Mouse (Mus musculus) forebrain, embryonic 15.5 days (tissue): ENCODE measurements around the gene Gpr137. TPM values are rescaled to one million over a fixed set of nuclear protein-coding genes. Genes with fewer than 3 reads are reported as not detected.
"Not testable (repeated sequence)": the region's sequence is repeated elsewhere in the genome, so short reads cannot be mapped to it uniquely, and the experiment has no call there.

ENCODE experiments used
- ATAC-seq: fragments of 200-750 bp; cut with Nextera tagmentation; replicated peaks from 2 replicates; pipeline ENCODE4 v1.8.0; 2017; ENCODE audit warnings: mild to moderate bottlenecking, moderate TSS enrichment, moderate library complexity
- H3K27ac ChIP-seq: fragments of 300-500 bp; sonication (generic); replicated peaks from 2 replicates; pipeline ENCODE4 v1.5.1; 2015; ENCODE audit warnings: mild to moderate bottlenecking, inconsistent platforms
- H3K27me3 ChIP-seq: fragments of 300-500 bp; sonication (generic); 2 replicates; pipeline ENCODE4 v1.6.1; 2015; ENCODE audit warnings: inconsistent platforms
- H3K36me3 ChIP-seq: fragments of 300-500 bp; sonication (generic); 2 replicates; pipeline ENCODE4 v1.6.1; 2015; ENCODE audit warnings: mild to moderate bottlenecking, inconsistent platforms
- H3K4me1 ChIP-seq: fragments of 300-500 bp; sonication (generic); 2 replicates; pipeline ENCODE4 v1.6.1; 2015; ENCODE audit warnings: inconsistent platforms
- H3K4me2 ChIP-seq: fragments of 300-500 bp; sonication (generic); replicated peaks from 2 replicates; pipeline ENCODE4 v1.6.1; 2015; ENCODE audit warnings: mild to moderate bottlenecking, inconsistent platforms
- H3K4me3 ChIP-seq: fragments of 300-500 bp; sonication (generic); 2 replicates; pipeline ENCODE4 v1.5.1; 2015; ENCODE audit warnings: mild to moderate bottlenecking, inconsistent platforms
- H3K9ac ChIP-seq: fragments of 300-500 bp; sonication (generic); replicated peaks from 2 replicates; pipeline ENCODE4 v1.6.1; 2015; ENCODE audit warnings: mild to moderate bottlenecking, inconsistent platforms
- H3K9me3 ChIP-seq: fragments of 300-500 bp; sonication (generic); 2 replicates; pipeline ENCODE4 v1.6.1; 2016; ENCODE audit warnings: inconsistent platforms
- WGBS: fragments of 180-500 bp; shearing (Covaris S2); methylation state at CpG from one replicate; pipeline ENCODE4 v1.1.7; 2015; ENCODE audit warnings: mixed read lengths; 5-methylcytosine and 5-hydroxymethylcytosine counted together
- polyA plus RNA-seq: library from polyadenylated mRNA; unstranded; fragments of >200 nt; fragmentation: Nextera tagmentation; extraction: Ambion mirVana; gene quantifications from 2 replicates; pipeline ENCODE4 v1.2.1, GENCODE M21; 2015

Gene Gpr137
- polyA plus RNA-seq, 1 experiment from 2014 or later = 48.0 TPM

DNA sequence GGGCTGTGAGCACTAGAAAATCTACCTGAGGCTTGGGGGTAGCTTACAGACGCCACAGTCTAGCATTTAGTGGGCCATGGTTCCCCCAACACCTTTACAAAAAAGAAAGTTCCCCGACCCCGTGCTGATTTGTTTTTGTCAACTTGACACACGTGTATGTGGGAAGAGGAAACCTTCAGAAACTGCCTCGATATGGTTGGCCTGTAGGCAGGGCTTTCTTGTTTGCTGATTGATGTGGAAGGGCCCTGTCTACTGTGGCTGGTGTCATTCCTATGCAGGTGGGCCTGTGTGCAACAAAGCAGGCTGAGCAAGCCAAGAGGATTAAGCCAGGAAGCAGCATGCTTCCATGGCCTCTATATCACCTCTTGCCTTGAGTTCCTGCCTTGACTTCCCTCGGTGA is 29.2 kb downstream of the Gpr137 start:
- H3K4me1 ChIP-seq = peaks cover 22% of the 10 kb centered on the region
- WGBS = 92% methylated on average over 6 of the region's 6 CpGs
- no peaks in the 10 kb centered on the region for H3K27me3 ChIP-seq
- H3K9me3 ChIP-seq = no peaks in the 10 kb centered on the region
- ATAC-seq = no peak
- no peak overlapping the region for H3K9ac ChIP-seq
- H3K36me3 ChIP-seq = peaks cover 28% of the 10 kb centered on the region
- no peak overlapping the region for H3K27ac ChIP-seq
- H3K4me2 ChIP-seq = no peak overlapping the region
- no peak overlapping the region for H3K4me3 ChIP-seq

DNA sequence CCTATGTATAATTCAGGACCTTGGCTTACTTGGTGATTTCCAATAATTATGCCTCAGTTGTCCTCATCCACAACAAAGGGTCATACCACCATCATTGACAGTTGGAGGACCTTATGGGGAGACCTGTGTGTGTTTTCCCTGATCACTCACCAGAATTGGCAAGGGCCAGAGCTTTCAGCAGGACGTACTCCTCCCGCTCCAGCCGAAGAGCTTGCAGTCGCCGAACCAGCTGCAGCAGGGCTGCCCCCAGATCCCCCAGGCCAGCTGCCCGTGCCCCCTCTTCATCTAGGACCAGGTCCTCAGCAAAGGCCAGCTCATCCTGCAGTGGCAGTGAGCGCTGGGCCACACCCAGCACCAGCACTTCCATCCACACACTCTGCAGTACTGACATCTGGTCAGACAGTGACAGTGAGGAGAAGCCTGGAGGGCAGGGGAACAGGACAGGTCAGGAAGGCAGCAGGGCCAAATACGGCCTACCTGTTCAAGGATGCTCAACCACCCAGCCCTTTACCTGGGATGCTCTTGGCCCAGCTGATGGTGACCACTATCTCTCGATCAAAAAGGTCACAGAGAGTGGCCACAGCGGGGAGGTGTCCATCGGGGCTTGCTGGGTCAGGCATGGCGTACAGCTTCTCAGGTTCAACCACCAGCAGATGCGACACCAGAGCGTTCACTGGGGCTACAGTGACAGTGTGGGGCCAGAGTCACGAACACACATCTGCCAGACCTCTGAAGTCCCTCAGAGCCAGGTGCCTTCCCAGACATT is 29.9 kb downstream of the Gpr137 start:
- H3K4me3 ChIP-seq = no peak overlapping the region
- WGBS = 93% methylated on average over 15 of the region's 15 CpGs
- H3K9ac ChIP-seq = no peak overlapping the region
- peaks cover 28% of the 10 kb centered on the region for H3K36me3 ChIP-seq
- H3K4me1 ChIP-seq = peaks cover 26% of the 10 kb centered on the region
- no peaks in the 10 kb centered on the region for H3K27me3 ChIP-seq
- H3K9me3 ChIP-seq = no peaks in the 10 kb centered on the region
- no peak for ATAC-seq
- no peak overlapping the region for H3K27ac ChIP-seq
- no peak overlapping the region for H3K4me2 ChIP-seq

DNA sequence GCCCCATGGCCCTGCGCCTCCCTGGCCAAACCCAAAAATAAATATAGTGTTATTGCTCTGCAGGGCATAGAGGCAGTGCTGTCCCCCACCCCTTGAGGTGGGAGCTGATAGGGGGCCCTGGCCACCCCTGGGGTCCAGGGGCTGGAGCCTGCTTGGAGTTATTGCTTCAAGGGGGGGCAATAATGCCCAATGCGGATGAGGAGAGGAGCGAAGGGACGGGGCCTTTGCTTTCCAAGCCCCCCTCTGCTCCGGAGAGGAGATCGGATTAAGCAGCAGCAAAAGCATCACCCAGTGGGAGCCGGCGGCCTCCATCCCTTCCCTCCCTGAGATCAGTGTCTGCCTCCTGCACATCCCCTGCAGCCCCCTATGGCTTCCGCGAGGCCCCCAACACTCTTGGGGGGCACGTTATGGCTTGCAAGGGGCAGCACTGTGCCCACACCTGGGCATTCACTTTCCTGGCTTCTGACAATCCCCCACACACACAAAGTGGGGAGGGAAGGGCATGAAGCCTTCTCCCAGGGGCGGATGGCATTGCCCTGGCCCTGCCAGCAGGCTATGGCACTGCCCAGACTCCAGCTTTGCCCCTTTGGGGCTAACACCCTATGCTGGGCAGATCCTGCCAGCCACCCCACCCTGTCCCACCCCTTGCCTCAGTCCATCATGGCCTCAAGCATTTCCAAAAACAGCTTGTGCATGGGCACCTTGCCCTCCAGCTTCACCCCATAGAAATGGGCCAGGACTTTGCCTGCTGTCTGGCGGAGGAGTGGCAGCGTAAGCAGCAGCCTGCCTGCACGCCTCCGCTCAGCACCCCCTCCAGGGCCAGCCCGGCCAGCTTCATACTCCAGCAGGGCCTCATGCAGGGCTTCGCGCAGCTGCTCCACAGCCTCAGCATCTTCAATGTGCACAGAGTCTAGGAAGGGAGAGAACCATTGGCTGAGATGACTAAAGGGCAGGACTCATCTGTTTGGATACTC is 30.9 kb downstream of the Gpr137 start:
- Histone ChIP-seq H3K4me3 (peak overlapping the region; percentile 20), H3K9ac (no peak overlapping the region), H3K27ac (no peak overlapping the region), H3K4me1 (peaks cover 26% of the 10 kb centered on the region), H3K9me3 (no peaks in the 10 kb centered on the region), H3K27me3 (no peaks in the 10 kb centered on the region), H3K36me3 (peaks cover 32% of the 10 kb centered on the region), H3K4me2 (peak overlapping the region; percentile 13; the same call in 1 of the 2 replicates)
- no peak for ATAC-seq
- 75% methylated on average over 19 of the region's 19 CpGs for WGBS

DNA sequence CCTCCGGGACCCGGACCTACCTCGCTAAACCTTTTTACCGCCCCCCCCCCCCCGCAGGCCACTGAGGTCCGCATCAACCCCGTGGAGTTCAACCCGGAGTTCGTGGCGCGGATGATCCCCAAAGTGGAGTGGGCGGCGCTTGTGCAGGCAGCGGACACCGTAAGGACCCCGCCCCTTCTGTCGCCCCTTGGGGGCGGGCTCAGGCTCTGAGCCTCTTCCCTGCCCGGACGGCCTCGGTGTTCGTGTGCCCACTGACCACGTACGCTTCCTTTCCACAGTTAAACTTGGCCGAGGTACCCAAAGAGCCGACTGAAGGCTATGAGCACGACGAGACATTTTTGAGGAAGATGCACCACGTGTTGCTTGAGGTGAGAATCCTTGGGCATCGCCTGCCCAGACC is 32.0 kb downstream of the Gpr137 start:
- not testable (repeated sequence) for H3K9me3 ChIP-seq, H3K27me3 ChIP-seq
- H3K36me3 ChIP-seq = peaks cover 35% of the 10 kb centered on the region
- peak overlapping the region; percentile 97 for H3K27ac ChIP-seq
- peak overlapping the region; percentile 73 for H3K4me2 ChIP-seq
- peak overlapping the region; percentile 60 for H3K4me3 ChIP-seq
- peak overlapping the region; percentile 69 for H3K9ac ChIP-seq
- peaks cover 26% of the 10 kb centered on the region for H3K4me1 ChIP-seq
- under 1% methylated on average over 30 of the region's 30 CpGs for WGBS
- ATAC-seq = 0 out of 2 replicates have a peak, but pooled peaks have one; percentile 4

DNA sequence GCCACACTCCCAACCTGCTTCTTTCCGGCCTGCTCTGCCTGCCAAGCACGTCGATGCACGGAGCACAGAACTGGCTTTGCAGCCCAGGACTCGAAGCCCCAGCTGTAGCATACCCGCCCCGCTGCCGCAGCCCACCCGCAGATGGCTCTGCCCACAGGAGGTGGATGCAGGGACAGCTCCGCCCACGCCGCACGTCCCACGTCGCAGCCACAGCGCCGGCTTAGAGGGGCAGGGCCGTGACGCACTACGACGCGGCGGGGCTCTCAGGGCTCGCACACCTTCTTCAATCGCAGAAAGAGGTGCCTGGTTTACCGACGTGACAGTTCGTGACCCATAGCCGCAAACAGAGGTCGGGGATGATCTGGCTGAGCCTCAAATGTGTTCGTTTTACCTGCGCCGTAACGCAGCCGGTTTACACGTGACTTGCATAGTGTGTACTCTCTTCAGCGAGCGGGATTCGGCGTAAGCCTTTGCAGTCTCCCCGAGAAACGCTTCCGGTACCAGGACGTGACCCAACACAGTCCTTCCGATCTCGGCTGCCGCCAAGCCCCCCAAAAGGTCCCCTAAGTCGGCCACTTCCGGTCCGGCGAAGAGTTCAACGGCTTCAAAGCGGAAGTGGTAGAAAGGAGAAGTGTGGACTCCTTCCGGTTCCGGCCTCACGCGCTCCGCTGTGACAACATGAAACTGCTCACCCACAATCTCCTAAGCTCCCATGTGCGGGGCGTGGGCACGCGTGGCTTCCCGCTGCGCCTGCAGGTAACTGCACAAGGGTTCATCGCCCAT is 32.6 kb downstream of the Gpr137 start, which contains the start of the genes Trmt112 and Prdx5:
Gene Trmt112, plus strand, starts transcription at position 192 of the 783 bp plus-strand sequence.
Gene Prdx5, minus strand, starts transcription at position 600 of the 783 bp plus-strand sequence.
- Histone ChIP-seq H3K27ac (peak within 1 kb of the TSS; percentile 97), H3K27me3 (no peaks in the 10 kb centered on the region), H3K4me3 (peak within 1 kb of the TSS; percentile 60), H3K36me3 (peaks cover 39% of the 10 kb centered on the region), H3K4me1 (peaks cover 26% of the 10 kb centered on the region), H3K9ac (peak within 1 kb of the TSS; percentile 69), H3K4me2 (peak within 1 kb of the TSS; percentile 73), H3K9me3 (no peaks in the 10 kb centered on the region)
- ATAC-seq = peak; percentile 93
- under 1% methylated on average over 65 of the region's 65 CpGs for WGBS

DNA sequence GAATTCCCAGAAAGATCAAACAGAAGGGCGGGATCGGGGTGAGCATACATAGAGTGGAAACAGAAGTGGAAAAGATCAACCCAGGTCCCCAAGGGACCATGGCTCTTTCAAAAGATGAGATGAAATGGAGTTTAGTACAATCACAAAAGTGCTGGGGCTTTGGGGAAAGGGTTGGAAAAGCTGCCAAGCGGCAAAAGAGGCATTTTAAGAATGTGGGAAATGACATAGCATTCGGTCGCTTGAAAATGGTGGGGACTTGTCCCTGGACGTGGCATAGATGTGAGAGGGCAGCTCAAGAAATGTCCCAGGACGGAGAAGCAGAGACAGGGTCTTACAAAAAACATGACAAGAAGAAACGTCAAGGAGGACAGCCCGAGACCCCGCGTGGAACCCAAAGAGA is 33.3 kb downstream of the Gpr137 start:
- ATAC-seq = no peak
- Histone ChIP-seq H3K9me3 (no peaks in the 10 kb centered on the region), H3K4me1 (peaks cover 26% of the 10 kb centered on the region), H3K27me3 (no peaks in the 10 kb centered on the region), H3K9ac (peak overlapping the region; percentile 69), H3K4me2 (peak overlapping the region; percentile 73), H3K27ac (peak overlapping the region; percentile 97), H3K36me3 (peaks cover 39% of the 10 kb centered on the region), H3K4me3 (peak overlapping the region; percentile 60)
- 13% methylated on average over 11 of the region's 11 CpGs for WGBS

DNA sequence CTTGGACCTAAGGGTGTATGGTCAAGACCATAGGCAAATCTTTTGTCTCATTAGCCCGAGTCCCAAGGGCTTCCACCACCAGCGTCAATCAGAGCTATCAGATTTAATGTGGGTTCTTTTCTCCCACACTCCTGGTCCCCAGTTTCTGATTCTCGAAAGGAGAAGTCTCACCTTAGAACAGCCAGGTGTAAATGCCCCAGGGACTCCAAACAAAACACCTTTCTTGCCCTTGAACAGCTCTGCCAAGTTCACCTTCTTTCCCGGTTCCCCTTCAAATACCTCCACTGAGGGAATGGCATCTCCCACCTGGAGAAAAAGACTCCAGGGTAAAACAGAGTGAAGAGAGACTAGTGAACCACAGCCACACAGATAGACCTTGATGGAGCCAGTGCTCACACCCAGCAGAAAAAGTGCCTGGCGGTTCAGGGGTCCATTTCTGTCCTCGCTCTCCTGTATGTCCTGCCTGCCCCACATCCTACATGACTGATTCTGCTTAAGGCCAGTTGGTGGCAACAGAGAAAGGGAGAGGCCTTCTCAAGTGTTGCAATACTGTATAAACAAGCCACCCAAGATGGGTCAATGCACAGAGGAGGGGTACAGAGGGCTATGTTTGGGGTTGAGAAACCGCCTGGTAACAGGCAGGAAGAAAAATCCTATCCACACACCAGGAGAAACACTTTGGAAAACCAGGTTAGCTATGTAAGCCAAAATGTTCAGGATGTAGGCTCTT is 34.3 kb downstream of the Gpr137 start:
- H3K36me3 ChIP-seq = peaks cover 30% of the 10 kb centered on the region
- H3K4me2 ChIP-seq = peak overlapping the region; percentile 73
- no peaks in the 10 kb centered on the region for H3K27me3 ChIP-seq
- H3K9ac ChIP-seq = 0 out of 2 replicates have a peak overlapping the region, but pooled peaks have one; percentile 0
- ATAC-seq = no peak
- H3K4me3 ChIP-seq = no peak overlapping the region
- WGBS = 89% methylated on average over 7 of the region's 7 CpGs
- H3K9me3 ChIP-seq = no peaks in the 10 kb centered on the region
- peaks cover 26% of the 10 kb centered on the region for H3K4me1 ChIP-seq
- H3K27ac ChIP-seq = no peak overlapping the region

DNA sequence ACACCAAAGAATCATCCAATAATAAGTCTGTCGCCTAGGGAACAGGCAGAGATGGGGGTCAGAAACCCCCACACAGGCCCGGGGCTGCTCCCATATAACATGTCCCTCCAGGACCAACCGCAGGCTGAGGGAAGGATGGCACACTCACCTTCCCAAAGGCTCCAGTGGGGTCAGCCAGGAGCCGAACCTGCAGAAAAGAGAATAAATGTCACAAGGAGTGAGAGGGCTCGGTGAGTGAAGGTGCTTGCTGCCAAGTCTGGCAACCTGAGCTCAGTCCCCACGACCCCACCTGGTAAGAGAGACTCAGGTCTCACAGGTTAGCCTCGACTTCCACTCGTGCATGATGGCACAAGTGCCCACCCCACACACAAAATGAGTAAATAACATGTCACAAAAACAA is 35.2 kb downstream of the Gpr137 start:
- Histone ChIP-seq H3K27me3 (no peaks in the 10 kb centered on the region), H3K36me3 (peaks cover 21% of the 10 kb centered on the region), H3K9me3 (no peaks in the 10 kb centered on the region), H3K27ac (no peak overlapping the region), H3K4me2 (no peak overlapping the region), H3K4me1 (peaks cover 26% of the 10 kb centered on the region), H3K4me3 (no peak overlapping the region), H3K9ac (no peak overlapping the region)
- ATAC-seq = no peak
- 93% methylated on average over 8 of the region's 8 CpGs for WGBS

DNA sequence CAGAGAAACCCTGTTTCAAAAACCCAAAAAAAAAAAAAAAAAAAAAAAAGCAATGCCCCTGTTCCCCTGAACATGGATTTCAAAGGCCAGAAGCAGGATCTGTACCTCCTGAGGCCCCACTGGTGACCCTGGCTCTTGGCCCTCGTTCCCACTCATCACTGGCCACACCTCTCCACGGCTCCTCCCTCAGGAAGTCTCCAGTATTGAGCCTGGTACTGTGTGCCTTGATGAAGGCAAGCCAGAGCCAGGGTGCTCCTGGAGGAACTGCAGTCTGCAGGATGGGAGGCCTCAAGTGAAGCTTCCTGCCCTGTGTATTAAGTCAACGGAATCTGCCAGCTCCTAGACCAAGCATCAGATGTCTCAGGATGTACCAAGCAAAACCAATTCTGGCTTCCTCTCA is 36.1 kb downstream of the Gpr137 start:
- no peak overlapping the region for H3K9ac ChIP-seq
- H3K4me2 ChIP-seq = no peak overlapping the region
- 92% methylated on average over 3 of the region's 3 CpGs for WGBS
- H3K36me3 ChIP-seq = 0 out of 2 replicates have a peak, but pooled peaks cover 13% of the 10 kb centered on the region
- no peak for ATAC-seq
- no peaks in the 10 kb centered on the region for H3K9me3 ChIP-seq
- H3K4me3 ChIP-seq = no peak overlapping the region
- no peaks in the 10 kb centered on the region for H3K27me3 ChIP-seq
- H3K27ac ChIP-seq = no peak overlapping the region
- H3K4me1 ChIP-seq = peaks cover 23% of the 10 kb centered on the region

DNA sequence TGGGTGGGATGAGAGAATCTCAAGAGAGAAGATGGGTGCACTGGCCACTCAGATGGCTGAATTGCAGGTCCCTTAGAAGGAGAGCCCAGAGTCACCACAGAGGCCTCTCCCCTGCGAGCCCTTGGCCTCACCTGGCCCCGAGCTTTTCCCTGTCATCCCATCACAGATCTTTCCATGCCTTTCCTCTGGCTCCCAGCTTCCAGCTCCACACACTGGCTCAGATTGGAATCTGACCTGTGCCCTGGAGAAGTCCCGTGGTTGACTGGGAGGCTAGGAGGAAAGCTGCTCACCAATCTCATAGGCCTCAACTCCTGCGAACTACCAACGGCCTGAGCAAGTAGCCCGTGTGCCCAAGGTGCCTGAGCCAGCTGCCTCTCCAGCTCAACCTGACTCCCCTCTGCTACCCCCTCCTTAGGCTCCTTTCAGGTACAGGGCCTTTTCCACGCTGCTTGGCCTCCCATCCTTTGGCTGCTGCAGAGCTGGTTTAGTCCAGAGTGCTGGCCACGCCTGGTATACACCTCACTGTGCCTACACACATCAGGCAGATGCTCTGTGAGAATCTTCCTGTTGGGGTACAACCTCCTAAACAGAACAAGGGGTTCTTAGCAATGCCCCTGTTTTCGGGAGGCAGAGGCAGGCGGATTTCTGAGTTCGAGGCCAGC is 36.7 kb downstream of the Gpr137 start:
- Histone ChIP-seq H3K27me3 (no peaks in the 10 kb centered on the region), H3K27ac (no peak overlapping the region), H3K36me3 (0 out of 2 replicates have a peak, but pooled peaks cover 10% of the 10 kb centered on the region), H3K4me2 (no peak overlapping the region), H3K4me3 (no peak overlapping the region), H3K9me3 (no peaks in the 10 kb centered on the region), H3K4me1 (peaks cover 20% of the 10 kb centered on the region), H3K9ac (no peak overlapping the region)
- WGBS = 92% methylated on average over 11 of the region's 11 CpGs
- no peak for ATAC-seq
